Mouse (Mus musculus) right cerebral cortex, postnatal 25 days (tissue): ENCODE results near the gene Cyp3a11.
"Not testable (repeated sequence)": the region's sequence is repeated elsewhere in the genome, so short reads cannot be mapped to it uniquely, and the experiment has no call there.

Experiments
- DNase-seq: peaks from one replicate; pipeline ENCODE4 v3.0.0; 2022

Gene Cyp3a11

GRCm38 (mm10) chr5:145879688-145880087, at the start of gene Cyp3a11:
Cyp3a11 (minus strand) TSS chr5:145879964.
- no peak for DNase-seq

- no peak for DNase-seq
Measured at GRCm38 (mm10) chr5:145912912-145913311, 33.1 kb upstream of the Cyp3a11 start.

GRCm38 (mm10) chr5:145911781-145912180, 32.0 kb upstream of the Cyp3a11 start:
- no peak for DNase-seq

GRCm38 (mm10) chr5:145906937-145907336, 27.2 kb upstream of the Cyp3a11 start:
- not testable (repeated sequence) for DNase-seq

- no peak for DNase-seq
Measured at GRCm38 (mm10) chr5:145904535-145904934, 24.8 kb upstream of the Cyp3a11 start.

GRCm38 (mm10) chr5:145903349-145903748, 23.6 kb upstream of the Cyp3a11 start:
- no peak for DNase-seq

GRCm38 (mm10) chr5:145900436-145900990, 20.7 kb upstream of the Cyp3a11 start:
- no peak for DNase-seq

- no peak for DNase-seq
Measured at GRCm38 (mm10) chr5:145897271-145897670, 17.5 kb upstream of the Cyp3a11 start.

- DNase-seq: no peak
Measured at GRCm38 (mm10) chr5:145881207-145881606, 1.4 kb upstream of the Cyp3a11 start.

GRCm38 (mm10) chr5:145867433-145867832, 12.3 kb downstream of the Cyp3a11 start:
- not testable (repeated sequence) for DNase-seq

- not testable (repeated sequence) for DNase-seq
Measured at GRCm38 (mm10) chr5:145805796-145806195, 74.0 kb downstream of the Cyp3a11 start, which contains the start of gene Cyp3a44. Cyp3a44 (minus strand) TSS chr5:145805874.
